Mouse (Mus musculus): ENCODE results near the gene Pitpnm1. TPM values are rescaled to one million over a fixed set of nuclear protein-coding genes. Genes with fewer than 3 reads are reported as not detected.

Pitpnm1 gene
- total RNA-seq, 2 experiments from 2014 or later, result 225 to 226 TPM

DNA sequence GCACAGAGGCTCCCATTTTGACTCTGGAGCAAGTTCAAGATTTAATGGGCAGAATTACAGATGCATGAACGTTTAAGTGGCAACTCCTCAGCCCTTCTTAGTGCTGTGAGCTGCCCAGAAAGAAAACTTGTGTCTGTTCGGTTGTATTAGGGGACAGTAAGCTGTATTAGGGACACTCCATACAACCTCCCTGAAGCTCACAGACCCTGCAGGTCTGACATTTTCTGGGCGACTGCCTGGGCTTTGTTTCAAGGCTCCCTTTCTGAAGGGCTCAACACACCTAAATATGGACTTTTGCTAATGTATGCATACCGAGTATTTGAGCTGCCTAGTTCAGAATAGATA lies 63.7 kb downstream of the Pitpnm1 start:
- intact Hi-C loops (cut with DNase I), result no loop called here
- no peak for DNase-seq (ENCODE audit: low spot score in 2 of 2)

Other genes starting within 250 kb of the Pitpnm1 start
- gene Chka, start 248.2 kb upstream of the Pitpnm1 start, total RNA-seq (2021), result 10 to 100 TPM; 75.5 to 99.5 TPM
- gene Tcirg1, start 192.9 kb upstream of the Pitpnm1 start, total RNA-seq (2021), result 10 to 100 TPM; 14.4 to 16.1 TPM
- 100 to 1,000 TPM; 134 to 149 TPM for gene Ndufs8, start 187.2 kb upstream of the Pitpnm1 start, total RNA-seq (2021)
- 1 to 10 TPM; 1.8 to 2.0 TPM for gene Aldh3b1, start 170.2 kb upstream of the Pitpnm1 start, total RNA-seq (2021)
- 10 to 100 TPM; 16.0 to 18.4 TPM for gene Unc93b1, start 164.8 kb upstream of the Pitpnm1 start, total RNA-seq (2021)
- under 1 TPM in 1 of 2 experiments, not detected in 1; 0.13 TPM for gene Aldh3b3, start 141.4 kb upstream of the Pitpnm1 start, total RNA-seq (2021)
- 1 to 10 TPM; 1.8 to 2.4 TPM for gene Aldh3b2, start 127.7 kb upstream of the Pitpnm1 start, total RNA-seq (2021)
- gene Acy3, start 113.4 kb upstream of the Pitpnm1 start, total RNA-seq (2021), result 1 to 10 TPM; 1.8 to 3.1 TPM
- not detected for gene Tbx10, start 107.2 kb upstream of the Pitpnm1 start, total RNA-seq (2021)
- 10 to 100 TPM in 1 of 2 experiments, 1 to 10 TPM in 1; 8.5 to 10.3 TPM for gene Nudt8, start 99.4 kb upstream of the Pitpnm1 start, total RNA-seq (2021)
- 1 to 10 TPM; 1.2 to 1.6 TPM for gene Gm49405, start 99.4 kb upstream of the Pitpnm1 start, total RNA-seq (2021)
- 1 to 10 TPM; 3.2 to 3.5 TPM for gene Doc2g, start 96.7 kb upstream of the Pitpnm1 start, total RNA-seq (2021)
- gene Ndufv1, start 87.2 kb upstream of the Pitpnm1 start, total RNA-seq (2021), result 100 to 1,000 TPM; 227 to 231 TPM
- gene Gstp1, start 62.0 kb upstream of the Pitpnm1 start, total RNA-seq (2021), result 100 to 1,000 TPM; 213 to 245 TPM
- gene Gstp2, start 54.0 kb upstream of the Pitpnm1 start, total RNA-seq (2021), result 10 to 100 TPM; 22.3 to 24.3 TPM
- gene Gstp3, start 40.4 kb upstream of the Pitpnm1 start, total RNA-seq (2021), result not detected
- gene Cabp2, start 18.4 kb upstream of the Pitpnm1 start, total RNA-seq (2021), result not detected
- gene Cdk2ap2, start 2.8 kb upstream of the Pitpnm1 start, total RNA-seq (2021), result 10 to 100 TPM; 26.4 to 26.7 TPM
- gene Aip, start 25.9 kb downstream of the Pitpnm1 start, total RNA-seq (2021), result 10 to 100 TPM; 83.4 to 94.1 TPM
- gene Gpr152, start 39.8 kb downstream of the Pitpnm1 start, total RNA-seq (2021), result not detected
- under 1 TPM; 0.11 to 0.23 TPM for gene Cabp4, start 44.0 kb downstream of the Pitpnm1 start, total RNA-seq (2021)
- gene Coro1b, start 48.6 kb downstream of the Pitpnm1 start, total RNA-seq (2021), result 10 to 100 TPM; 80.7 to 87.5 TPM
- gene Ptprcap, start 53.6 kb downstream of the Pitpnm1 start, total RNA-seq (2021), result 1 to 10 TPM; 1.0 to 1.5 TPM
- gene Rps6kb2, start 63.4 kb downstream of the Pitpnm1 start, total RNA-seq (2021), result 10 to 100 TPM; 39.5 to 39.9 TPM
- 1 to 10 TPM; 3.8 to 5.9 TPM for gene Carns1, start 75.5 kb downstream of the Pitpnm1 start, total RNA-seq (2021)
- 1 to 10 TPM; 1.6 to 1.8 TPM for gene Tbc1d10c, start 91.3 kb downstream of the Pitpnm1 start, total RNA-seq (2021)
- gene Ppp1ca, start 92.1 kb downstream of the Pitpnm1 start, total RNA-seq (2021), result 100 to 1,000 TPM; 323 to 336 TPM
- 1 to 10 TPM; 6.4 to 9.0 TPM for gene Rad9a, start 101.7 kb downstream of the Pitpnm1 start, total RNA-seq (2021)
- gene Clcf1, start 114.2 kb downstream of the Pitpnm1 start, total RNA-seq (2021), result 1 to 10 TPM; 1.3 to 1.5 TPM
- not detected for gene AC109138.7, start 114.4 kb downstream of the Pitpnm1 start, total RNA-seq (2021)
- 10 to 100 TPM; 16.2 to 16.9 TPM for gene Pold4, start 131.9 kb downstream of the Pitpnm1 start, total RNA-seq (2021)
- gene Ssh3, start 169.2 kb downstream of the Pitpnm1 start, total RNA-seq (2021), result 10 to 100 TPM; 44.5 to 52.4 TPM
- 10 to 100 TPM; 84.5 to 84.9 TPM for gene Ankrd13d, start 183.1 kb downstream of the Pitpnm1 start, total RNA-seq (2021)
- 100 to 1,000 TPM; 165 to 173 TPM for gene Grk2, start 206.2 kb downstream of the Pitpnm1 start, total RNA-seq (2021)

Measured in left cerebral cortex, postnatal 14 days (tissue).